Mouse (Mus musculus) neural tube, embryonic 12.5 days (tissue): ENCODE data around the gene Tsc22d4. TPM values are rescaled to one million over a fixed set of nuclear protein-coding genes. Genes with fewer than 3 reads are reported as not detected.

Experiments
- ATAC-seq: fragments of 200-750 bp; cut with Nextera tagmentation; 2 replicates; pipeline ENCODE4 v1.8.0; 2017; ENCODE audit warnings: low read depth, mild to moderate bottlenecking, moderate TSS enrichment, moderate library complexity; ENCODE audit not compliant: low FRiP score
- H3K27ac ChIP-seq: fragments of 300-500 bp; sonication (generic); 2 replicates; pipeline ENCODE4 v1.5.1; 2016
- H3K27me3 ChIP-seq: fragments of 300-500 bp; sonication (generic); replicated peaks from 2 replicates; pipeline ENCODE4 v1.6.1; 2016; ENCODE audit warnings: mild to moderate bottlenecking
- H3K36me3 ChIP-seq: fragments of 300-500 bp; sonication (generic); 2 replicates; pipeline ENCODE4 v1.6.1; 2016; ENCODE audit warnings: mild to moderate bottlenecking
- H3K4me1 ChIP-seq: fragments of 300-500 bp; sonication (generic); 2 replicates; pipeline ENCODE4 v1.6.1; 2016
- H3K4me2 ChIP-seq: fragments of 300-500 bp; sonication (generic); replicated peaks from 2 replicates; pipeline ENCODE4 v1.6.1; 2016; ENCODE audit warnings: mild to moderate bottlenecking
- H3K4me3 ChIP-seq: fragments of 300-500 bp; sonication (generic); 2 replicates; pipeline ENCODE4 v1.5.1; 2016
- H3K9ac ChIP-seq: fragments of 300-500 bp; sonication (generic); 2 replicates; pipeline ENCODE4 v1.6.1; 2016; ENCODE audit warnings: mild to moderate bottlenecking
- H3K9me3 ChIP-seq: fragments of 300-500 bp; sonication (generic); 2 replicates; pipeline ENCODE4 v1.6.1; 2016; ENCODE audit warnings: mild to moderate bottlenecking
- WGBS: fragments of 180-500 bp; shearing (Covaris S2); methylation state at CpG from one replicate; pipeline ENCODE4 v1.1.7; 2016; 5-methylcytosine and 5-hydroxymethylcytosine counted together
- polyA plus RNA-seq: library from polyadenylated mRNA; unstranded; fragments of >200 nt; fragmentation: Nextera tagmentation; extraction: Ambion mirVana; gene quantifications from 2 replicates; pipeline ENCODE4 v1.2.1, GENCODE M21; 2016

Tsc22d4 gene
- polyA plus RNA-seq, 1 experiment from 2014 or later: 68.7 TPM

GRCm38 (mm10) chr5:137723840-137724239 is 21.7 kb upstream of the Tsc22d4 start:
- Histone ChIP-seq H3K36me3 (no peaks in the 10 kb centered on the region), H3K9me3 (no peaks in the 10 kb centered on the region), H3K27ac (no peak overlapping the region), H3K27me3 (no peaks in the 10 kb centered on the region), H3K4me2 (no peak overlapping the region), H3K4me1 (peaks cover 3% of the 10 kb centered on the region; the same call in 1 of the 2 replicates), H3K9ac (no peak overlapping the region), H3K4me3 (no peak overlapping the region)
- 88% methylated on average over 5 of the region's 5 CpGs for WGBS
- ATAC-seq: no peak

GRCm38 (mm10) chr5:137726767-137727166 is 18.8 kb upstream of the Tsc22d4 start:
- H3K27ac ChIP-seq: no peak overlapping the region
- no peak overlapping the region for H3K4me3 ChIP-seq
- no peak overlapping the region for H3K4me2 ChIP-seq
- no peaks in the 10 kb centered on the region for H3K9me3 ChIP-seq
- H3K36me3 ChIP-seq: peaks cover 18% of the 10 kb centered on the region
- H3K4me1 ChIP-seq: 0 out of 2 replicates have a peak, but pooled peaks cover 5% of the 10 kb centered on the region
- 76% methylated on average over 6 of the region's 6 CpGs for WGBS
- H3K9ac ChIP-seq: no peak overlapping the region
- no peaks in the 10 kb centered on the region for H3K27me3 ChIP-seq
- no peak for ATAC-seq

- Histone ChIP-seq H3K27ac (peak overlapping the region; percentile 97), H3K36me3 (peaks cover 65% of the 10 kb centered on the region), H3K9me3 (no peaks in the 10 kb centered on the region), H3K4me1 (peaks cover 44% of the 10 kb centered on the region), H3K4me2 (peak overlapping the region; percentile 54), H3K4me3 (peak overlapping the region; percentile 18; the same call in 1 of the 2 replicates), H3K9ac (peak overlapping the region; percentile 44), H3K27me3 (no peaks in the 10 kb centered on the region)
- ATAC-seq: peak; percentile 77
- WGBS: 47% methylated on average over 12 of the region's 12 CpGs
These were observed 11.8 kb upstream of the Tsc22d4 start for GRCm38 (mm10) chr5:137733638-137734288.

GRCm38 (mm10) chr5:137734289-137735061 is 11.1 kb upstream of the Tsc22d4 start:
- Histone ChIP-seq H3K9ac (peak overlapping the region; percentile 42), H3K4me3 (peak overlapping the region; percentile 18; the same call in 1 of the 2 replicates), H3K27ac (peak overlapping the region; percentile 97), H3K27me3 (no peaks in the 10 kb centered on the region), H3K4me1 (peaks cover 51% of the 10 kb centered on the region), H3K9me3 (no peaks in the 10 kb centered on the region), H3K36me3 (peaks cover 63% of the 10 kb centered on the region), H3K4me2 (peak overlapping the region; percentile 54)
- ATAC-seq: peak; percentile 97
- 56% methylated on average over 6 of the region's 6 CpGs for WGBS

GRCm38 (mm10) chr5:137737400-137737940 is 8.1 kb upstream of the Tsc22d4 start:
- Histone ChIP-seq H3K4me2 (peak overlapping the region; percentile 92; the same call in 1 of the 2 replicates), H3K9me3 (no peaks in the 10 kb centered on the region), H3K27ac (no peak overlapping the region), H3K36me3 (peaks cover 40% of the 10 kb centered on the region), H3K9ac (0 out of 2 replicates have a peak overlapping the region, but pooled peaks have one; percentile 38), H3K27me3 (no peaks in the 10 kb centered on the region), H3K4me3 (no peak overlapping the region), H3K4me1 (peaks cover 61% of the 10 kb centered on the region)
- WGBS: 80% methylated on average over 6 of the region's 6 CpGs
- no peak for ATAC-seq

- peaks cover 60% of the 10 kb centered on the region for H3K4me1 ChIP-seq
- WGBS: 37% methylated on average over 5 of the region's 5 CpGs
- no peaks in the 10 kb centered on the region for H3K9me3 ChIP-seq
- H3K9ac ChIP-seq: peak overlapping the region; percentile 78; the same call in 1 of the 2 replicates
- H3K27ac ChIP-seq: no peak overlapping the region
- H3K36me3 ChIP-seq: peaks cover 30% of the 10 kb centered on the region
- H3K4me3 ChIP-seq: no peak overlapping the region
- peak overlapping the region; percentile 92 for H3K4me2 ChIP-seq
- no peaks in the 10 kb centered on the region for H3K27me3 ChIP-seq
- ATAC-seq: no peak
These were observed 7.0 kb upstream of the Tsc22d4 start for GRCm38 (mm10) chr5:137738516-137738915.

GRCm38 (mm10) chr5:137739471-137739870 is 6.1 kb upstream of the Tsc22d4 start:
- Histone ChIP-seq H3K9ac (peak overlapping the region; percentile 78), H3K9me3 (no peaks in the 10 kb centered on the region), H3K27me3 (no peaks in the 10 kb centered on the region), H3K27ac (no peak overlapping the region), H3K4me2 (peak overlapping the region; percentile 92), H3K4me1 (peaks cover 52% of the 10 kb centered on the region), H3K4me3 (peak overlapping the region; percentile 79), H3K36me3 (peaks cover 29% of the 10 kb centered on the region)
- ATAC-seq: no peak
- 37% methylated on average over 9 of the region's 9 CpGs for WGBS

GRCm38 (mm10) chr5:137740506-137740905 is 5.0 kb upstream of the Tsc22d4 start:
- peaks cover 45% of the 10 kb centered on the region for H3K4me1 ChIP-seq
- peak; percentile 14; the same call in 1 of the 2 replicates for ATAC-seq

GRCm38 (mm10) chr5:137741023-137741931 is 4.3 kb upstream of the Tsc22d4 start, which contains the start of gene Nyap1:
Nyap1 (minus strand) TSS chr5:137741607.
- peak within 1 kb of the TSS; percentile 79 for H3K4me3 ChIP-seq
- peak; percentile 83 for ATAC-seq
- peak within 1 kb of the TSS; percentile 78 for H3K9ac ChIP-seq
- H3K9me3 ChIP-seq: no peaks in the 10 kb centered on the region
- H3K27ac ChIP-seq: peak within 1 kb of the TSS; percentile 57
- H3K4me2 ChIP-seq: peak within 1 kb of the TSS; percentile 92
- H3K27me3 ChIP-seq: no peaks in the 10 kb centered on the region
- under 1% methylated on average over 71 of the region's 71 CpGs for WGBS
- peaks cover 13% of the 10 kb centered on the region for H3K36me3 ChIP-seq
- H3K4me1 ChIP-seq: peaks cover 40% of the 10 kb centered on the region

More at GRCm38 (mm10) chr5:137740506-137740905, 5.0 kb upstream of the Tsc22d4 start:
- H3K9ac ChIP-seq: peak overlapping the region; percentile 78
- H3K4me3 ChIP-seq: peak overlapping the region; percentile 79
- peak overlapping the region; percentile 92 for H3K4me2 ChIP-seq
- H3K36me3 ChIP-seq: peaks cover 21% of the 10 kb centered on the region
- H3K27ac ChIP-seq: no peak overlapping the region
- no peaks in the 10 kb centered on the region for H3K9me3 ChIP-seq
- 4% methylated on average over 11 of the region's 11 CpGs for WGBS
- H3K27me3 ChIP-seq: no peaks in the 10 kb centered on the region

GRCm38 (mm10) chr5:137742048-137742447 is 3.5 kb upstream of the Tsc22d4 start:
- no peak for ATAC-seq
- no peak overlapping the region for H3K27ac ChIP-seq
- peak overlapping the region; percentile 92 for H3K4me2 ChIP-seq
- H3K9me3 ChIP-seq: no peaks in the 10 kb centered on the region
- H3K36me3 ChIP-seq: peaks cover 7% of the 10 kb centered on the region
- 74% methylated on average over 10 of the region's 10 CpGs for WGBS
- H3K4me3 ChIP-seq: no peak overlapping the region
- H3K4me1 ChIP-seq: peaks cover 46% of the 10 kb centered on the region
- no peaks in the 10 kb centered on the region for H3K27me3 ChIP-seq
- H3K9ac ChIP-seq: no peak overlapping the region

- H3K27me3 ChIP-seq: no peaks in the 10 kb centered on the region
- peaks cover 3% of the 10 kb centered on the region for H3K36me3 ChIP-seq
- no peak overlapping the region for H3K9ac ChIP-seq
- WGBS: 90% methylated on average over 6 of the region's 6 CpGs
- H3K4me1 ChIP-seq: peaks cover 51% of the 10 kb centered on the region
- H3K4me2 ChIP-seq: no peak overlapping the region
- H3K27ac ChIP-seq: no peak overlapping the region
- H3K9me3 ChIP-seq: no peaks in the 10 kb centered on the region
- H3K4me3 ChIP-seq: no peak overlapping the region
- no peak for ATAC-seq
These were observed 2.7 kb upstream of the Tsc22d4 start for GRCm38 (mm10) chr5:137742836-137743235.
